Mouse (Mus musculus) lung, postnatal 10 days (tissue): ENCODE data around the gene Uba52.

ENCODE experiments used
- DNase-seq: peaks from one replicate; pipeline ENCODE4 v3.0.0; 2021

The Uba52 gene

GRCm38 (mm10) chr8:70481908-70482307, 28.7 kb downstream of the Uba52 start:
- DNase-seq: no peak

GRCm38 (mm10) chr8:70477269-70477982, 33.2 kb downstream of the Uba52 start:
- peak; percentile 64 for DNase-seq

GRCm38 (mm10) chr8:70476333-70477268, 34.0 kb downstream of the Uba52 start, which contains the start of gene Klhl26:
TSS of gene Klhl26 (minus strand) at chr8:70476968.
- DNase-seq: peak; percentile 98

- no peak for DNase-seq
Measured at GRCm38 (mm10) chr8:70471856-70472255, 38.7 kb downstream of the Uba52 start.

GRCm38 (mm10) chr8:70469938-70470337, 40.7 kb downstream of the Uba52 start:
- no peak for DNase-seq

- DNase-seq: peak; percentile 30
Measured at GRCm38 (mm10) chr8:70469295-70469916, 41.2 kb downstream of the Uba52 start.

- DNase-seq: no peak
Measured at GRCm38 (mm10) chr8:70468733-70469132, 41.9 kb downstream of the Uba52 start.

- DNase-seq: no peak
Measured at GRCm38 (mm10) chr8:70467907-70468306, 42.7 kb downstream of the Uba52 start.

GRCm38 (mm10) chr8:70467229-70467725, 43.3 kb downstream of the Uba52 start:
- no peak for DNase-seq

- DNase-seq: peak; percentile 57
Measured at GRCm38 (mm10) chr8:70466771-70467170, 43.8 kb downstream of the Uba52 start.

GRCm38 (mm10) chr8:70466305-70466704, 44.3 kb downstream of the Uba52 start:
- no peak for DNase-seq

GRCm38 (mm10) chr8:70465701-70466100, 44.9 kb downstream of the Uba52 start:
- no peak for DNase-seq

- no peak for DNase-seq
Measured at GRCm38 (mm10) chr8:70464162-70464561, 46.4 kb downstream of the Uba52 start.

GRCm38 (mm10) chr8:70463306-70463705, 47.3 kb downstream of the Uba52 start:
- peak; percentile 54 for DNase-seq

- DNase-seq: no peak
Measured at GRCm38 (mm10) chr8:70462516-70462813, 48.1 kb downstream of the Uba52 start.

GRCm38 (mm10) chr8:70461765-70462515, 48.7 kb downstream of the Uba52 start:
- no peak for DNase-seq

- peak; percentile 42 for DNase-seq
Measured at GRCm38 (mm10) chr8:70460606-70461005, 50.0 kb downstream of the Uba52 start.

GRCm38 (mm10) chr8:70460199-70460598, 50.4 kb downstream of the Uba52 start:
- no peak for DNase-seq

- DNase-seq: no peak
Measured at GRCm38 (mm10) chr8:70459636-70460035, 51.0 kb downstream of the Uba52 start.

GRCm38 (mm10) chr8:70458462-70458861, 52.1 kb downstream of the Uba52 start:
- no peak for DNase-seq
